9 mouse cellular contexts compared by ENCODE assay signal in the genomic region with DNA sequence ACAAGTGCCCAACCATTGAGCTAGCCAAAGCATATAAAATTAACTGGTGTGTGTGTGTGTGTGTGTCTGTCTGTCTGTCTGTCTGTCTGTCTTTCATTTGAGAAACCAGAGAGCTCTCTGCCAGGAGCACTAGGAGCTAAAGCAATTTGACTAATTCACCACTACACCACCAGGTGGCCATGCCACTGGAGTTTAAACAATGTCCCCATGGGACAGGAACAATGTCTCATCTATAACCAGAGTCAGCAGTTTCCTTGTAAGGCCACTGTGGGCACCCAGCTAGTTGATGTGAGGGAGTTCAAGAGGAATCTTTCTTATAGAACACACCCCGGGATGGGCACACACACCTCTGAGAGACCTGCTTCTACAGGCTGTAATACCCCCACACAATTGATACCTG. TPM values are rescaled to one million over a fixed set of nuclear protein-coding genes. Genes with fewer than 3 reads are reported as not detected.
A peak's percentile ranks its signal among the peaks of the same experiment; 100 is the strongest.
DNase-seq lines count a peak whose midpoint lies in the region; ATAC-seq and TF ChIP-seq lines count a peak whose summit lies in the region.
"Had no signal": no experiment of that assay in that cellular context is flagged by ENCODE, and none has a peak within 500 bp of the region (broad histone marks: within the 10 kb centered on the region; RNA-seq: fewer than 3 reads in every experiment).

No protein-coding gene starts in this region.

- no peaks in the 10 kb centered on the region for H3K4me1 ChIP-seq in forebrain, postnatal 0 days (ENCODE audit: insufficient read depth)
- no peaks in the 10 kb centered on the region for H3K4me1 ChIP-seq in forebrain, embryonic 13.5 days
- H3K4me1 ChIP-seq in intestine, postnatal 0 days (replicated peaks; ENCODE audit: control insufficient read depth, insufficient read depth, low read length) = no peaks in the 10 kb centered on the region

- H3K9me3 ChIP-seq in forebrain, postnatal 0 days (ENCODE audit: low read length) = no peaks in the 10 kb centered on the region
- H3K9me3 ChIP-seq in forebrain, embryonic 13.5 days (replicated peaks) = no peaks in the 10 kb centered on the region
- H3K9me3 ChIP-seq in intestine, postnatal 0 days (ENCODE audit: control insufficient read depth) = no peaks in the 10 kb centered on the region

- no peaks in the 10 kb centered on the region for H3K27me3 ChIP-seq in forebrain, postnatal 0 days (ENCODE audit: insufficient read depth, low read length)
- no peaks in the 10 kb centered on the region for H3K27me3 ChIP-seq in forebrain, embryonic 13.5 days
- H3K27me3 ChIP-seq in intestine, postnatal 0 days (replicated peaks; ENCODE audit: control insufficient read depth, insufficient read depth, low read length) = no peaks in the 10 kb centered on the region

- 68% methylated on average over 1 of the region's 1 CpGs for WGBS in forebrain, postnatal 0 days
- 91% methylated on average over 1 of the region's 1 CpGs for WGBS in forebrain, embryonic 13.5 days
- 69% methylated on average over 1 of the region's 1 CpGs for whole genome bisulfite sequencing in intestine, postnatal 0 days

- no peak for ATAC-seq in forebrain, postnatal 0 days
- ATAC-seq in forebrain, embryonic 13.5 days = no peak
- peak; percentile 49; the same call in 1 of the 2 replicates for ATAC-seq in intestine, postnatal 0 days
- peak; percentile 70 for ATAC-seq in megakaryocyte-erythroid progenitor cell, adult 5-6 weeks (replicated peaks; ENCODE audit: low FRiP score, low TSS enrichment, poor library complexity, severe bottlenecking)

- DNase-seq in forebrain, postnatal 0 days = no peak
- DNase-seq in 416B (ENCODE audit: low read depth) = peak; percentile 75
- DNase-seq in adrenal gland, postnatal 10 days = peak; percentile 68
- DNase-seq in cerebellum, adult 11 months = no peak
- DNase-seq in cerebellum, postnatal 36 days = no peak

- H3K36me3 ChIP-seq in forebrain, postnatal 0 days (ENCODE audit: insufficient read depth) = no peaks in the 10 kb centered on the region
- no peaks in the 10 kb centered on the region for H3K36me3 ChIP-seq in forebrain, embryonic 13.5 days (ENCODE audit: poor library complexity, severe bottlenecking)
- H3K36me3 ChIP-seq in intestine, postnatal 0 days (ENCODE audit: control insufficient read depth, insufficient read depth) = no peaks in the 10 kb centered on the region

- TF ChIP-seq CTCF in forebrain, postnatal 0 days (IDR thresholded peaks at IDR 0.05; ENCODE audit: low read depth) = peak; percentile 46
- peak; percentile 74 for TF ChIP-seq CTCF in intestine, postnatal 0 days (IDR thresholded peaks at IDR 0.05; ENCODE audit: low read depth)

- H3K27ac ChIP-seq in forebrain, postnatal 0 days (ENCODE audit: low read depth, low read length) = no peak overlapping the region
- H3K27ac ChIP-seq in forebrain, embryonic 13.5 days = no peak overlapping the region
- no peak overlapping the region for H3K27ac ChIP-seq in intestine, postnatal 0 days (ENCODE audit: low read depth, low read length)

- H3K4me2 ChIP-seq in forebrain, postnatal 0 days (ENCODE audit: low read depth) = no peak overlapping the region
- no peak overlapping the region for H3K4me2 ChIP-seq in forebrain, embryonic 13.5 days
- no peak overlapping the region for H3K4me2 ChIP-seq in intestine, postnatal 0 days (replicated peaks; ENCODE audit: low read depth)

- no peak overlapping the region for H3K9ac ChIP-seq in forebrain, postnatal 0 days
- H3K9ac ChIP-seq in forebrain, embryonic 13.5 days = no peak overlapping the region
- H3K9ac ChIP-seq in intestine, postnatal 0 days (ENCODE audit: low read depth, low read length) = no peak overlapping the region

- no peak overlapping the region for H3K4me3 ChIP-seq in forebrain, postnatal 0 days (ENCODE audit: low read depth, low read length)
- no peak overlapping the region for H3K4me3 ChIP-seq in forebrain, embryonic 13.5 days
- H3K4me3 ChIP-seq in intestine, postnatal 0 days (ENCODE audit: low read depth, low read length) = no peak overlapping the region
- H3K4me3 ChIP-seq: myocyte had no signal

RNA-seq across cellular contexts. Expression of a gene that starts 20.9 kb away (rescaled TPM):
- total RNA-seq in forebrain, postnatal 0 days (2014; rRNA removed) = 27.3 and 30.7 TPM in 2 replicates
- 20.4 and 22.9 TPM in 2 replicates for polyA plus RNA-seq in forebrain, postnatal 0 days (2015; fragmentation: Nextera tagmentation; extraction: Ambion mirVana)
- 11.2 and 13.1 TPM in 2 replicates for polyA plus RNA-seq in forebrain, embryonic 13.5 days (2015; fragmentation: Nextera tagmentation; extraction: Ambion mirVana)
- total RNA-seq in adrenal gland, postnatal 10 days (2021) = 10 to 100 TPM; 20.5 to 21.4 TPM
- polyA plus RNA-seq in intestine, postnatal 0 days (2015; fragmentation: Nextera tagmentation; extraction: Ambion mirVana) = 7.3 and 8.1 TPM in 2 replicates
- total RNA-seq in megakaryocyte-erythroid progenitor cell, adult 5-6 weeks (2014; fragmentation: Nextera tagmentation) = 10.9 and 16.6 TPM in 2 replicates
- 15.7 and 18.6 TPM in 2 replicates for total RNA-seq in megakaryocyte-erythroid progenitor cell, adult 5-6 weeks (2017)

RNA-seq across cellular contexts. Expression of a gene that starts 51.4 kb away (rescaled TPM):
- 4.2 and 5.8 TPM in 2 replicates for total RNA-seq in forebrain, postnatal 0 days (2014; rRNA removed)
- 2.1 and 2.3 TPM in 2 replicates for polyA plus RNA-seq in forebrain, postnatal 0 days (2015; fragmentation: Nextera tagmentation; extraction: Ambion mirVana)
- polyA plus RNA-seq in forebrain, embryonic 13.5 days (2015; fragmentation: Nextera tagmentation; extraction: Ambion mirVana) = 0.45 and 0.58 TPM in 2 replicates
- 1 to 10 TPM; 2.7 to 4.4 TPM for total RNA-seq in adrenal gland, postnatal 10 days (2021)
- polyA plus RNA-seq in intestine, postnatal 0 days (2015; fragmentation: Nextera tagmentation; extraction: Ambion mirVana) = 1.3 and 1.7 TPM in 2 replicates
- not detected in 2 replicates for total RNA-seq in megakaryocyte-erythroid progenitor cell, adult 5-6 weeks (2014; fragmentation: Nextera tagmentation)
- not detected in 2 replicates for total RNA-seq in megakaryocyte-erythroid progenitor cell, adult 5-6 weeks (2017)

RNA-seq across cellular contexts. Expression of a gene that starts 58.1 kb away (rescaled TPM):
- total RNA-seq in forebrain, postnatal 0 days (2014; rRNA removed) = 2.7 and 2.9 TPM in 2 replicates
- polyA plus RNA-seq in forebrain, postnatal 0 days (2015; fragmentation: Nextera tagmentation; extraction: Ambion mirVana) = 1.3 and 2.3 TPM in 2 replicates
- 0.54 and 0.84 TPM in 2 replicates for polyA plus RNA-seq in forebrain, embryonic 13.5 days (2015; fragmentation: Nextera tagmentation; extraction: Ambion mirVana)
- total RNA-seq in adrenal gland, postnatal 10 days (2021) = 1 to 10 TPM; 1.1 to 1.4 TPM
- 0.37 and 0.39 TPM in 2 replicates for polyA plus RNA-seq in intestine, postnatal 0 days (2015; fragmentation: Nextera tagmentation; extraction: Ambion mirVana)
- not detected in 2 replicates for total RNA-seq in megakaryocyte-erythroid progenitor cell, adult 5-6 weeks (2014; fragmentation: Nextera tagmentation)
- total RNA-seq in megakaryocyte-erythroid progenitor cell, adult 5-6 weeks (2017) = 0.15 TPM in 1 of 2 replicates, not detected in the other

Comparison
In these comparisons a context has a peak if more than half of its experiments do, and no peak if none do; other contexts are left out.
1. ATAC-seq: peak in intestine, postnatal 0 days (single experiment) and megakaryocyte-erythroid progenitor cell, adult 5-6 weeks (single experiment); none in forebrain, postnatal 0 days (single experiment) and forebrain, embryonic 13.5 days (single experiment).
2. DNase-seq: peak in 416B (single experiment) and adrenal gland, postnatal 10 days (single experiment); none in forebrain, postnatal 0 days (single experiment), cerebellum, adult 11 months (single experiment) and cerebellum, postnatal 36 days (0 of 2).